Mouse (Mus musculus) cortical plate, adult 2 months (tissue): Measurements from ENCODE around the gene Cd2.

Experiments
- CTCF ChIP-seq: fragments of 200-500 bp; IDR thresholded peaks from 2 replicates; pipeline ENCODE4 v1.5.1; 2011; ENCODE audit warnings: mild to moderate bottlenecking, control low read depth, low read length; ENCODE audit not compliant: insufficient read depth; ENCODE audit errors: extremely low read depth
- POLR2A ChIP-seq: fragments of 200-500 bp; IDR thresholded peaks from 2 replicates; pipeline ENCODE4 v1.6.1; 2011; ENCODE audit warnings: mild to moderate bottlenecking, low read length, control low read depth; ENCODE audit not compliant: insufficient read depth; ENCODE audit errors: extremely low read depth

- no peak for TF ChIP-seq CTCF
- no peak for TF ChIP-seq POLR2A
Observed at GRCm38 (mm10) chr3:101233424-101233823, 54.3 kb downstream of the Cd2 start.
